Mouse (Mus musculus) urinary bladder, postnatal 10 days (tissue): ENCODE measurements around the gene Lsm2.
"Not testable (repeated sequence)": the region's sequence is repeated elsewhere in the genome, so short reads cannot be mapped to it uniquely, and the experiment has no call there.

Experiments used
- DNase-seq: peaks from one replicate; pipeline ENCODE4 v3.0.0; 2022; ENCODE audit warnings: low spot score

Lsm2 gene

GRCm38 (mm10) chr17:35031880-35032279 lies 50.2 kb downstream of the Lsm2 start:
- no peak for DNase-seq

- DNase-seq: no peak
Measured at GRCm38 (mm10) chr17:35032323-35032870, 50.7 kb downstream of the Lsm2 start.

- DNase-seq: not testable (repeated sequence)
Measured at GRCm38 (mm10) chr17:35033703-35034102, 52.0 kb downstream of the Lsm2 start.

GRCm38 (mm10) chr17:35034896-35035295 lies 53.2 kb downstream of the Lsm2 start:
- no peak for DNase-seq
